Mouse (Mus musculus): ENCODE data around the gene Myo3b.

- TF ChIP-seq POLR2A (IDR thresholded peaks at IDR 0.05; ENCODE audit: insufficient read depth, low read depth, low read length) (no peak), CTCF (IDR thresholded peaks at IDR 0.05) (no peak), EP300 (IDR thresholded peaks at IDR 0.05; ENCODE audit: insufficient read depth, low read depth, low read length) (no peak)
Measured at GRCm38 (mm10) chr2:70176823-70177708, 138.1 kb downstream of the Myo3b start.

Measured in heart, adult 2 months (tissue).